Mouse (Mus musculus): ENCODE data around the gene Nek7. TPM values are rescaled to one million over a fixed set of nuclear protein-coding genes. Genes with fewer than 3 reads are reported as not detected.

Gene Nek7
- total and polyA plus RNA-seq, 3 experiments = 29.1 to 75.1 (median 63.7) TPM

GRCm38 (mm10) chr1:138523962-138524361 is 96.0 kb downstream of the Nek7 start:
- H3K4me1 ChIP-seq (ENCODE audit: control insufficient read depth in 1 of 2, insufficient read depth in 2 of 2) = peaks cover 0 to 1% of the 10 kb centered on the region in 2 experiments; a peak in 2 of 4 replicates
- H3K27ac ChIP-seq (ENCODE audit: insufficient read depth, low read depth) = no peak overlapping the region
- no peak overlapping the region for H3K9ac ChIP-seq (ENCODE audit: insufficient read depth, low read depth)
- no peaks in the 10 kb centered on the region for H3K9me3 ChIP-seq (replicated peaks; ENCODE audit: low read length)
- no peak overlapping the region for H3K4me3 ChIP-seq (replicated peaks in 1 of 3; ENCODE audit: low read depth in 2 of 3, low read length in 2 of 3, poor library complexity in 1 of 3)
- peaks cover 7% of the 10 kb centered on the region for H3K79me2 ChIP-seq (replicated peaks; ENCODE audit: control insufficient read depth, extremely low read depth, insufficient read depth, poor library complexity, severe bottlenecking)
- in situ Hi-C loops (cut with MboI; ENCODE audit: low pct_ligation_motif_present, low pct_unique_long_range_greater_than_20kb, low sequenced_read_pairs) (no loop called here), dilution Hi-C loops (cut with MboI; ENCODE audit: extremely low pct_ligation_motif_present, extremely low pct_unique_long_range_greater_than_20kb, low sequenced_read_pairs) (no loop called here)
- no peaks in the 10 kb centered on the region for H3K27me3 ChIP-seq (replicated peaks)
- H3K4me2 ChIP-seq (ENCODE audit: insufficient read depth, low read depth, poor library complexity, severe bottlenecking) = no peak overlapping the region
- peaks cover 8 to 35% of the 10 kb centered on the region in 2 experiments for H3K36me3 ChIP-seq (replicated peaks in 1 of 2; ENCODE audit: control insufficient read depth in 1 of 2, insufficient read depth in 1 of 2, low read length in 1 of 2)
- TF ChIP-seq POLR2AphosphoS2 (IDR thresholded peaks at IDR 0.05; ENCODE audit: low read depth, low read length) (no peak), KAT2A (IDR thresholded peaks at IDR 0.05; ENCODE audit: insufficient replicate concordance, low read length) (no peak), HCFC1 (IDR thresholded peaks at IDR 0.05; ENCODE audit: low read depth, low read length) (no peak), MAZ (IDR thresholded peaks at IDR 0.05; ENCODE audit: low read depth, low read length) (no peak), ZNF384 (IDR thresholded peaks at IDR 0.05; ENCODE audit: low read depth, low read length) (no peak), MAFK (IDR thresholded peaks at IDR 0.05; ENCODE audit: insufficient replicate concordance, low read length) (no peak), MYC (IDR thresholded peaks at IDR 0.05; ENCODE audit: low read depth, low read length) (no peak), POLR2A (IDR thresholded peaks at IDR 0.05; ENCODE audit: low read depth, low read length) (no peak), ETS1 (conservative IDR thresholded peaks at IDR 0.05; ENCODE audit: low read depth, low read length) (no peak), JUND (conservative IDR thresholded peaks at IDR 0.05; ENCODE audit: low read depth, low read length) (no peak), GABPA (IDR thresholded peaks at IDR 0.05; ENCODE audit: insufficient replicate concordance, low read depth, low read length) (no peak), NRF1 (IDR thresholded peaks at IDR 0.05; ENCODE audit: low read depth, low read length) (no peak), CHD1 (IDR thresholded peaks at IDR 0.05; ENCODE audit: low read depth, low read length) (no peak), BHLHE40 (IDR thresholded peaks at IDR 0.05; ENCODE audit: low read depth, low read length) (no peak), MXI1 (IDR thresholded peaks at IDR 0.05; ENCODE audit: low read depth, low read length) (no peak), CTCF (conservative IDR thresholded peaks at IDR 0.05 in 1 of 2, IDR thresholded peaks at IDR 0.05 in 1 of 2; ENCODE audit: low read depth in 2 of 2, low read length in 2 of 2) (no peak), ZMIZ1 (IDR thresholded peaks at IDR 0.05; ENCODE audit: low read depth, low read length) (no peak), TBP (conservative IDR thresholded peaks at IDR 0.05; ENCODE audit: low read depth, low read length) (no peak)
- DNase-seq (ENCODE audit: extremely low read depth) = no peak

GRCm38 (mm10) chr1:138518235-138518634 is 101.7 kb downstream of the Nek7 start:
- Histone ChIP-seq H3K79me2 (replicated peaks; ENCODE audit: control insufficient read depth, extremely low read depth, insufficient read depth, poor library complexity, severe bottlenecking) (peaks cover 15% of the 10 kb centered on the region), H3K27me3 (replicated peaks) (no peaks in the 10 kb centered on the region), H3K27ac (ENCODE audit: insufficient read depth, low read depth) (no peak overlapping the region), H3K4me3 (replicated peaks in 1 of 3; ENCODE audit: low read depth in 2 of 3, low read length in 2 of 3, poor library complexity in 1 of 3) (no peak overlapping the region), H3K4me1 (ENCODE audit: control insufficient read depth in 1 of 2, insufficient read depth in 2 of 2) (peaks cover 3 to 31% of the 10 kb centered on the region in 2 experiments; a peak in 3 of 4 replicates), H3K36me3 (replicated peaks in 1 of 2; ENCODE audit: control insufficient read depth in 1 of 2, insufficient read depth in 1 of 2, low read length in 1 of 2) (peaks cover 15 to 36% of the 10 kb centered on the region in 2 experiments), H3K9ac (ENCODE audit: insufficient read depth, low read depth) (no peak overlapping the region; the same call in 1 of the 2 replicates), H3K9me3 (replicated peaks; ENCODE audit: low read length) (no peaks in the 10 kb centered on the region), H3K4me2 (ENCODE audit: insufficient read depth, low read depth, poor library complexity, severe bottlenecking) (no peak overlapping the region)
- in situ Hi-C loops (cut with MboI; ENCODE audit: low pct_ligation_motif_present, low pct_unique_long_range_greater_than_20kb, low sequenced_read_pairs) = no loop called here
- DNase-seq (ENCODE audit: extremely low read depth) = no peak
- TF ChIP-seq JUN (IDR thresholded peaks at IDR 0.05; ENCODE audit: insufficient read depth, low read depth, low read length) = no peak
- TF ChIP-seq HCFC1 (IDR thresholded peaks at IDR 0.05; ENCODE audit: low read depth, low read length) = no peak
- no peak for TF ChIP-seq NRF1 (IDR thresholded peaks at IDR 0.05; ENCODE audit: low read depth, low read length)
- no peak for TF ChIP-seq BHLHE40 (IDR thresholded peaks at IDR 0.05; ENCODE audit: low read depth, low read length)
- TF ChIP-seq SMC3 (IDR thresholded peaks at IDR 0.05; ENCODE audit: low read depth, low read length) = no peak
- TF ChIP-seq RAD21 (IDR thresholded peaks at IDR 0.05; ENCODE audit: low read depth, low read length) = no peak
- no peak for TF ChIP-seq ETS1 (conservative IDR thresholded peaks at IDR 0.05; ENCODE audit: low read depth, low read length)
- no peak for TF ChIP-seq ZKSCAN1 (IDR thresholded peaks at IDR 0.05; ENCODE audit: borderline replicate concordance, low read depth, low read length)
- TF ChIP-seq TBP (conservative IDR thresholded peaks at IDR 0.05; ENCODE audit: low read depth, low read length) = no peak
- TF ChIP-seq CHD1 (IDR thresholded peaks at IDR 0.05; ENCODE audit: low read depth, low read length) = no peak
- TF ChIP-seq CTCF (conservative IDR thresholded peaks at IDR 0.05 in 1 of 2, IDR thresholded peaks at IDR 0.05 in 1 of 2; ENCODE audit: low read depth in 2 of 2, low read length in 2 of 2) = no peak
- TF ChIP-seq SIN3A (IDR thresholded peaks at IDR 0.05; ENCODE audit: low read length) = no peak
- TF ChIP-seq JUND (conservative IDR thresholded peaks at IDR 0.05; ENCODE audit: low read depth, low read length) = no peak
- no peak for TF ChIP-seq USF2 (conservative IDR thresholded peaks at IDR 0.05; ENCODE audit: low read depth, low read length)
- no peak for TF ChIP-seq MEF2A (IDR thresholded peaks at IDR 0.05; ENCODE audit: borderline replicate concordance, low read depth, low read length)
- TF ChIP-seq USF1 (IDR thresholded peaks at IDR 0.05; ENCODE audit: low read depth, low read length) = no peak
- TF ChIP-seq E2F4 (IDR thresholded peaks at IDR 0.05; ENCODE audit: insufficient replicate concordance, low read depth, low read length) = no peak
- no peak for TF ChIP-seq ZC3H11A (IDR thresholded peaks at IDR 0.05; ENCODE audit: low read depth, low read length)
- dilution Hi-C loops (cut with MboI; ENCODE audit: extremely low pct_ligation_motif_present, extremely low pct_unique_long_range_greater_than_20kb, low sequenced_read_pairs) = no loop called here

All from CH12.LX (cell line).